Mouse (Mus musculus): Measurements from ENCODE around the gene Myl10. TPM values are rescaled to one million over a fixed set of nuclear protein-coding genes. Genes with fewer than 3 reads are reported as not detected.
"Not testable (repeated sequence)": the region's sequence is repeated elsewhere in the genome, so short reads cannot be mapped to it uniquely, and the experiment has no call there.

The Myl10 gene
- polyA plus RNA-seq, 1 experiment, result not detected

- 25% methylated on average over 3 of the region's 3 CpGs for WGBS
- DNase-seq (ENCODE audit: low read depth, low spot score), result peak; percentile 65
Observed at GRCm38 (mm10) chr5:136703751-136704150, 10.8 kb downstream of the Myl10 start.

GRCm38 (mm10) chr5:136704151-136704550 lies 11.2 kb downstream of the Myl10 start:
- 85% methylated on average over 8 of the region's 8 CpGs for WGBS
- DNase-seq (ENCODE audit: low read depth, low spot score), result no peak

GRCm38 (mm10) chr5:136705532-136705931 lies 12.6 kb downstream of the Myl10 start:
- no peak for DNase-seq (ENCODE audit: low read depth, low spot score)
- WGBS, result 94% methylated on average over 3 of the region's 3 CpGs

GRCm38 (mm10) chr5:136706803-136707202 lies 13.9 kb downstream of the Myl10 start:
- peak; percentile 77 for DNase-seq (ENCODE audit: low read depth, low spot score)
- WGBS, result under 1% methylated on average over 9 of the region's 9 CpGs

GRCm38 (mm10) chr5:136708116-136708515 lies 15.2 kb downstream of the Myl10 start:
- 88% methylated on average over 12 of the region's 12 CpGs for WGBS
- DNase-seq (ENCODE audit: low read depth, low spot score), result no peak

- peak; percentile 16 for DNase-seq (ENCODE audit: low read depth, low spot score)
- WGBS, result 26% methylated on average over 4 of the region's 4 CpGs
Observed at GRCm38 (mm10) chr5:136710742-136711141, 17.8 kb downstream of the Myl10 start.

GRCm38 (mm10) chr5:136714232-136714875 lies 21.4 kb downstream of the Myl10 start:
- WGBS, result 41% methylated on average over 32 of the region's 32 CpGs
- DNase-seq (ENCODE audit: low read depth, low spot score), result no peak

GRCm38 (mm10) chr5:136714879-136715278 lies 21.9 kb downstream of the Myl10 start:
- 53% methylated on average over 11 of the region's 11 CpGs for WGBS
- DNase-seq (ENCODE audit: low read depth, low spot score), result no peak

- no peak for DNase-seq (ENCODE audit: low read depth, low spot score)
- WGBS, result 31% methylated on average over 10 of the region's 10 CpGs
Observed at GRCm38 (mm10) chr5:136716696-136717572, 24.0 kb downstream of the Myl10 start.

- DNase-seq (ENCODE audit: low read depth, low spot score), result no peak
- WGBS, result 43% methylated on average over 2 of the region's 2 CpGs
Observed at GRCm38 (mm10) chr5:136717573-136717854, 24.6 kb downstream of the Myl10 start.

GRCm38 (mm10) chr5:136718656-136719055 lies 25.7 kb downstream of the Myl10 start:
- WGBS, result 56% methylated on average over 8 of the region's 8 CpGs
- DNase-seq (ENCODE audit: low read depth, low spot score), result no peak

- DNase-seq (ENCODE audit: low read depth, low spot score), result no peak
- 65% methylated on average over 5 of the region's 5 CpGs for WGBS
Observed at GRCm38 (mm10) chr5:136721596-136721995, 28.6 kb downstream of the Myl10 start.

- 81% methylated on average over 5 of the region's 5 CpGs for WGBS
- not testable (repeated sequence) for DNase-seq (ENCODE audit: low read depth, low spot score)
Observed at GRCm38 (mm10) chr5:136726271-136726670, 33.3 kb downstream of the Myl10 start.

GRCm38 (mm10) chr5:136738918-136739317 lies 46.0 kb downstream of the Myl10 start:
- DNase-seq (ENCODE audit: low read depth, low spot score), result no peak
- 54% methylated on average over 6 of the region's 6 CpGs for WGBS

- WGBS, result 46% methylated on average over 9 of the region's 9 CpGs
- DNase-seq (ENCODE audit: low read depth, low spot score), result no peak
Observed at GRCm38 (mm10) chr5:136746596-136746995, 53.6 kb downstream of the Myl10 start.

Other genes with a start within 250 kb of the Myl10 start
- gene Cux1, start 125.7 kb upstream of the Myl10 start, polyA plus RNA-seq (2012; rRNA removed), result 36.9 and 43.4 TPM in 2 replicates
- gene Col26a1, start 190.1 kb downstream of the Myl10 start, polyA plus RNA-seq (2012; rRNA removed), result 0.15 and 0.16 TPM in 2 replicates
- gene Ift22, start 215.0 kb downstream of the Myl10 start, polyA plus RNA-seq (2012; rRNA removed), result 25.1 and 26.3 TPM in 2 replicates